Mouse (Mus musculus): ENCODE results near the gene Anapc1. TPM values are rescaled to one million over a fixed set of nuclear protein-coding genes. Genes with fewer than 3 reads are reported as not detected.
A peak's percentile ranks its signal among the peaks of the same experiment; 100 is the strongest.
"Not testable (repeated sequence)": the region's sequence is repeated elsewhere in the genome, so short reads cannot be mapped to it uniquely, and the experiment has no call there.

Anapc1 gene
- total RNA-seq, 2 experiments from 2014 or later, result 63.0 to 71.0 TPM

DNA sequence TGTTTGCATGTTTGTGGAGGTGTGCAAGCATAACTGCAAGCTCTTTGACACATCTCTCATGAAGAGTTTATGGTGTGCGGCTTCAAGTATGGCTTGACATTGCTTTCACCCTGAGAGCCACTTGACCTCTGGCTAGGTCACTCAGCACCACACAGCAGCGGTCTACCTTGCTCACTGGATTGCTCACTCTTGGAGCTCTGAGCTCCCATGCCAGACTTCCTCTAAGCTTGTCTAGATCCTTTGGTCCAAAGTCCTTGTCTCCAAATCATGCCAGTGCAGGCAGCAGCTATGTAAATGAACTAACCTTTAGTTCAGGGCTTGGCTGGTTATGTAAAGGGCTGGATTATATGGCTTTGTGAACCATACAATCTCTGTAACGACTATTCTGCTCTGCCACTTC is 9.2 kb upstream of the Anapc1 start:
- DNase-seq, result no peak

DNA sequence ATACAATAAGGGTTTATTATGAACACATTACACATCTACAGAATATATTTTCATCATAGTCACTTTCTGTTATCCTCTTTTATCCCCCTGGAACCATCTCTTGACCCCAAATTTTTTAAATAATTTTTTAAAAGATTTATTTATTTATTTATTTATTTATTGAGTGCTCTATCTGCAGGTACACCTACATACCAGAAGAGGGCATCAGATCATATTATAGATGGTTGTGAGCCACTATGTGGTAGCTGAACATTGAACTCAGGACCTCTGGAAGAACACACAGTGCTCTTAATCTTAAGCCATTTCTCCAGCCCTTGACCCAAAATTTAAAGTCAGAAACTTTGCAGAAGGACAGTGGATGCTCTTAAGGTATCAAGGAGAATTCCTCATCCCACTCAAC is 7.4 kb upstream of the Anapc1 start:
- DNase-seq, result no peak

DNA sequence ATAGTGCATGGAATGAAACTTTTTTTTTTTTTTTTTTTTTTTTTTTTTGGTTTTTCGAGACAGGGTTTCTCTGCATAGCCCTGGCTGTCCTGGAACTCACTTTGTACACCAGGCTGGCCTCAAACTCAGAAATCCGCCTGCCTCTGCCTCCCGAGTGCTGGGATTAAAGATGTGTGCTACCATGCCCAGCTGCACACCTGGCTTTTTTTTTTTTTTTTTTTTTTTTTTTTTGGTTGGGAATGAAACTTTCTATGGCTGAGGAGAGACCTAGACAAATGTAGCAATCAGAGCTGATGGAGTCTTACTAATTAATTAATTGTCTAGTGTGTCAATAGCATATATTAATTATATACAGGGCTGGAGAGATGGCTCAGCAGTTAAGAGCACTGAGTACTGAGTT is 6.6 kb upstream of the Anapc1 start:
- not testable (repeated sequence) for DNase-seq

DNA sequence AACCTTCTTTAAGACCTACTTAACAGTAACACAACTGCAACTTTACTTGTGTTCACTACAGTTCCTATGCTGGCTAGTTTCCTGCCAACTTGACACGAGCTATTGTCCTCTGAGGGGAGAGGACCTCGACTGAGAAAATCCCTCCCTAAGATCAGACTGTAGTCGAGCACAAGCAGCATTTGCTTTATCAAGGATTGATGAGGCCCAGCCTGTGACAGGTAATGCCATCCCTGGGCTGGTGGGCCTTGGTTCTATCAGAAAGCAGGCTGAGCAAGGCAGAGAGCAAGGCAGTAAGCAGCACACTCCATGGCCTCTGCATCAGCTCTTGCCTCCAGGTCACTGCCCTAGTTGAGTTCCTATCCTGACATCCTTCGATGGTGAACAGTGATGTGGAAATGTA is 6.0 kb upstream of the Anapc1 start:
- DNase-seq, result no peak

DNA sequence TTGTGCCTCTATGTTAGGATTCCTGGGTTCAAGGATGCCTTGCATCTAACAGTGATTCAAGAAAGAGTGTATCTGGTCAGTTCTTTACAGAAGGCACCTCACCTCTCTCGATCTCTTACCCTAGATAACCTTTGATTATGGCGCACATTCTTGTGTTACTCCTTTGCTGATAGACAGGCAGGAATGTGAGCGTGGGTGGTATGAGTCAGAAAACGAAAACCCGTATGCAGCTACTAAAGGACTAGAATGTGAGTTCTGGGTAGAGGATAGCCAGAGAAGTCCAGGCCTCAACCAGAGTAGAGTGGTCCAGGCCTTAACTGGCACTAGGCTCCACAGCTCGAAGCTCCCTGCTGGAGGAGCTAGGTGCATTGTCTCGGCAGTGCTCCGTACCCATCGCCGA is 5.6 kb upstream of the Anapc1 start:
- no peak for DNase-seq

DNA sequence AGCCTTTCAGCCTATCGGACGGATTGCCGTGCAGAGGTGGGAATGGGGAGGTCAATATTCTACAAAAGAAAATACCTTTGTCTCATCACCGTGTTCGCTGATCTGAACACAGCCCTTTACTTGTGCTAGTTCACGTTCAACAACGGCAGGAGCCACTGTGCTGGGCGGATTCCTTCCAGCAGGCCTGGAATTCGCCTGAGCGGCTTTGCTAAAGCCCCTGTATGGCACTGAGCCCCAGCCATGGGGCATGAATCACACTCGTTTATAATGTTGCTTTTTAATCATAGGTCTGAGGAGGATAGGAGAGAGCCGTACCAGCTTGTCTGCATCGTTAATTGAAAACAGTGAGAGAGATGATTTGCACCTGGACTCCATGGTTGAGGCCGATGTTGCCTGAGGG is 5.1 kb upstream of the Anapc1 start:
- no peak for DNase-seq

DNA sequence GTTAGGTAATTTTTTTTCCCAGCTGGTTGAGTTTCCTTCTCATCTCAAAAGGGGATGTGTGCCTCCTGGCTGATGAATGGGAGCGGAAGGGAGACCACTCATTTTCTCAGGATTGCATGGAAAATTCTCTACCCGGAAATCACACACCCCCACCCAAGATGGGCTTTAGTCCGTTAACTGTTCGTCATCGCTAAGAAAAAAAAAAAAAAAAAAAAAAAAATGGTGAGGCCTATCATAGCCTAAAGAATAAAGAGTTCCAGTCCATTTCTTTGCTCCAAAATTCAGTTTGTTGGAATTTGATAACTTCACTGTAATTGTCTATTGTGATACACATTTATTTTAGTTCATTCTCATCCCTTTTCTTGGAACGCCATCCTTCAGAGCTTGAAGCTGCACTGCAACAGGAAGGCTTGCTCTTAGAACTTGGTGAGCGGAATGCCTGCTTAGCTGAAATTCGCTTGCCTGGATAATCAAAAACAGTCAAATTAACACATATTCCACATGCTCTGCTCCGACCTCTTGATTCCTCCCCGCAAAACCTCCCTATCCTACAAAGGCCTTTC is 448 bp upstream of the Anapc1 start:
- DNase-seq, result no peak

DNA sequence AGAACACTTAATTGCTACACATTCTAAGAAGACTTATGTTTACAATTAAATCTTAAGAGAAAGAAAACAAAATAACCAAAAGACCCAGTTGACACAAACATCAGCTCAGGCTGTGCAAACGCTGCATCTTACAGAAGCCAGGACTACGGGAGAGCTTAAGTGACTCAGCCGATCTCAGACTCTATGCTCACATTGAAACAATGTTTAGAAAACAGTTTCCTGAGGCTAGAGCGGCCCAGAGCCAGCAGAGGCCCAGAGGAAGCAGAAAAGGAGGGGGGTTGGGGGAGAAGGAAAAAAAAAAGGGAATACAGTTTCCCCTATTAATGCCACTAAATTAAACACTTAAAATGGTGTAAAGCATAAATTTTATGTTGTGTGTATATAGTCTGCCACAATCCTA is 6.5 kb downstream of the Anapc1 start:
- no peak for DNase-seq

DNA sequence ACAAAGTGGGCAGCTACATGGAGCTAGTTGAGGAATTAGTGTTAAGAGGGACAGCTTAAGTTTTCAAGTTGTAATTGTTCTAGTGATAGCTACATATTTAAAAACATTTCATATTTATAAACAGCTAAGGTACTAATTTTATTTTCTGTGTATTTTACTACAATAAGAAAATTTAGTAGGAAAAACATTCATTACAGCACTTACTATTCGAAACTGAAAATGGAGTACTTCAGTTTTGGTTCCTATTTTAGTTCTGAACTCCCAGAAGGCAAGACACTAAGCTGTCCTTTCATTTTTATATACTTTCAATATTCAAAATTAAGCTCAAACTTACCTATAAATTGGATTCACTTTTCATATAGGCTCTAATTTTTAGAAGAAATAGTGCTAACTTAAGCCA is 66.6 kb downstream of the Anapc1 start:
- no peak for DNase-seq

DNA sequence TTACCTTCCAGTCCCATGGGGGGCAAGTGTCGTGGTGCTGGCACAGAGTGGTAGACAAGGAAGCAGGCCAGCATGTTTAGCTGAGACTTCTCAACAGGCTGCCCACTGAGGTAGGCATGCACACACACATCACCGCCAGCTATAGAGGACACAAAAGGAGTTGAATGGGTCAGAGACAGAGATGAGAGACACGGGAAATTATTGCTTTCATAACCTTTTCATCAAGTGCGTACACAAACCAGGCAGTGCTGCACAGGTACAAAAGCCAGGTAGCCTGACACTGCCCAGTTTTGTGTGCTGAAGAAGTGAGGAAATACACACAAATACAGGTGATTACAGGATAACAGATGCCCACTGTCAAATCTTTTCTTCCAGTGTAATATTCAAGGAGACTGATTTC is 71.8 kb downstream of the Anapc1 start:
- no peak for DNase-seq

DNA sequence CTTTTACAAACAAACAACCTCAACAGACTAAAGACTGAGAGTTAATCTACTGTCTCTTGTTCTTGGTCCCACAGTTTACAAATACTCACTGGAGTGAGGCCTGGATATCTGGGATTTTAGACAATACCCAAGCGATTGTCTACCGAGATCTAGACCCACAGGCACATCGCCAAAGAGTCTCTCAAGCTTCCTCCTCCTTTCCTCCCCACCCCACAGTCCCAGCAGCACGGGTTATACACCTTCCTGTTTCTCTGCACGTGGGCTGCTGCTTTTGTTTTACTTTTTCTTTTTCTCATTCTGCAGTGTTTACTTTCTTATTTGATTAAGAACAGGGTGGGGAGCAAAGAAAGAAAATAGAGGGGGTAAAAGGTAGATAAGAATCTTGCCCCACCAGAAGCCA is 73.8 kb downstream of the Anapc1 start:
- DNase-seq, result no peak

DNA sequence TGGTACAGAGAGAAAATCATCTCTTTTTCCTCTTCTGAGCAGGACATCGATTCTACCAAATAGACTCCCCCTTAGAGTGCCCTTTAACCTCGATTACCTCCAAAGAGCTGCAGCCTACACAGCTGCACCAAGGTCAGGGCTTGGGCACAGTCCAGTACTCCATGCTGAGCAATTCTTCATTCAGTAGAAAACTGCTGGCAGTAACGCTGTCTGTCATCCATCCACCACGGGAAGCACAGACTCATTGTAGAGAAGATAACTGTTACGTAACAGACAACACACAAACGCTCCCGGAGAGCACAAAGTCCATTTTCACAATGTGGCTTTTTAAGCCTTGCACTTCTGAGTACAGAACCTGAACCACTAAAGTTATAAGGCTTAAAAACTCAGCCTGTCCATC is 74.9 kb downstream of the Anapc1 start:
- no peak for DNase-seq

DNA sequence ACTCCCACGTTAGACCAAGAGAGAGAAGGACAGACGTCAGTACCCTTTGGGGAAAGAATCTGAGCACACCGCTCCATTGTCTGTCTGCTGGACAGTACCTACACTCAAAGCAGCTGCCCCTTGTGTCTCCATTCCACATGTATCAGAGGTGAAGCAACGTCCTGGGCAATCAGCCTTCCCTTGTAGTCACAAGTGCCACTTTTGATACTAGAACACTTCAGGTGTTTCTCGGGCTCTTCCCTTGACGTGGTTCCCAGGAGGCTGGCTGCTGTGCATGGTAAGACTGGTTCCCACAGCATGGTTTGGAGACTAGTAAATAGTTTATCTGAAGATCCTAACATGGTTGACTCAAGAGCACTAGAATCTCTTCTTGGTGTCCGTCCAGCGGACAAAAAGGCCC is 76.0 kb downstream of the Anapc1 start:
- no peak for DNase-seq

DNA sequence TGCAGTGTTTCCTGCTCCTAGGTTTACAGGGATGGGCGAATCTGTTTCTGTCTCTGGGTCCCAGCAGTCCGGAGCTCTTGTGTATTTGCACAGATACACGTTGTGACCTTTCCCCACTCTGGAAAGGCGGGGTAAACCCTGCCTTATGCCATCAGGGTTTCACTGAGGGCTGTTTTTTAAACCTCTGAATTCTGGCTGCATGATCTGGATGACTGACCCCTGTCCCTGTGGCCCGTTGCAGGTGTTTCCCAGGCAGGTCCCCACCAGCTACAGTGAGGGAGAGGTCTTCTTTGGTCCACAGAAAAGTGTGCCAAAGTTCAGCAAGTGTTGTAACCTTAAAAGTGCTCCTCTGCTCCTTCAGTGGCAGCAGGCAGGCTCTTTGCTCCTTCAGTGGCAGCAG is 77.9 kb downstream of the Anapc1 start:
- no peak for DNase-seq

DNA sequence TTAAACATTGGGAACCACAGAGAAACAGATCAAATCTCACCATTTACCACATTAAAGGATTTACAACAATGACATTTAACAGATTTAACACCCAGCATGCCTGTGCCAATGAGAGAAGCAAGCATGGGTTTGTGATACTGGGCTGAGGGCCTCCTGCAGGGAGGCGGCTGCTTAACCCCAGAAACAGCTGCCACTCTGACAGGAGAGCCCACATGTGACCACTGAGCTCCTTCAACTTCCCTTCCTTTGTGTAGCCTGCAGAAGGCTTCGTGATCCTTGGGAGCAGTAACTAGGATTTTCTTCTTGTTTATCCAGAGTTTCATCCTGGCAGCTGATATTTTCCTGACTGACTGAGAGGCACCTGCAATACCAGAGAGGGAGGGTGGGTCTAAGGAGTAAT is 85.7 kb downstream of the Anapc1 start:
- no peak for DNase-seq

DNA sequence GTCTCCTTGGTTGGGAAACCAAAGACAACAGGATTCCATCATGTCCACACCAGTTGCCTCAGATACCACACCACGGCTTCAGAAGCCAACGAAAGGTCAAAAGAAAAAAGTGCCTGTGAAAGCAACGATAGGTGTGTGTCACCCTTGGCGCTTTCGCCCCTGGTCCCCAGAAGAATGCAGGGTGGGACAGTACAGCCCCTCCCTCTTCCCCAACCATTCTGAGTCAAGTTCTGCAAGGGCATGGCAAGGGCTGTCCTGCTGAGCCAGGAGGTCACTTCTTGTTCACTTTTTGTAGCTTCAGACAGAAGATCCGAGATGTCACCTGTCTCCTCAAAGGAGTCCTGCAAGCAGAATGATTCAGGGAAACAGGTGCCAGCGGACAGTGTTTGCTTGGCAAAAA is 94.9 kb downstream of the Anapc1 start:
- DNase-seq, result no peak

DNA sequence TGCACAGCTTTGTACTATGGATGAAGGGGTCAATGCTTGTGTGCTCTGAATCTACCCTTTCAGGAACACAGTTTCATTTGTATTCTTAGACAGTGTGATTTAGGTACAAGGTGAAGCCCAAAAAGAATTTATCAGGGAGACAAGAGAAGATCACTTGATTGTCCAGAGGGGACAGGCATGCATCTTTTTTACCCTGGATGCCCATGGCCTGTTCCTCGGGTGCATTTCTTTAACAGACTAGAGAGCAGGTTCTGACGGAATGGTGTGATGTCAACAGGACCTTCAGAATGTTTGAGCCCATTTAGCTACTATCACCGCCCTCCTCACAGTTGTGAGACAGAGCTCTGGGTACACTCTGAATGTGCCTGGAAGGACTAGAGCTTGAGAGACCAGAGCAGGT is 96.3 kb downstream of the Anapc1 start, which contains the start of gene Spdye4c:
TSS of gene Spdye4c (plus strand) at position 301 of the 400 bp plus-strand sequence.
- DNase-seq, result no peak

DNA sequence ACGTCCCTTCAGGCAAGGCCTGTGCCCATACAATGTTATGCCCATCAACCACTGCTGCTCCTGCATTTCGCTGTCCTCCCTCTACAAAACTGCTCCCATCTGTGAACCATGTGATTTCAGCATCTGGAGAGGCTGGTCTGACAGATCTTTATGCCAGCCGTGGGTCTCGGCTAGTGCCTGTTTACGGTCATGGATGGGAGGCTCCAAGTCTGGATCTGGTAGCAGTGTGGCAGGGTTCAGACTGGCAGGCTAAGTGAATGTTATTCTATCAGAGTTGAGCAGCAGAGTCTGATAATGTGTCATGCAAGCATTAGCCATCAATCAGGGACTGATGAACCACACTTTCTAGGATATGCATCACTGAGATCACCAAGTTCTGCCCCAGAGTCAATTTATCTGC is 104.3 kb downstream of the Anapc1 start:
- no peak for DNase-seq

DNA sequence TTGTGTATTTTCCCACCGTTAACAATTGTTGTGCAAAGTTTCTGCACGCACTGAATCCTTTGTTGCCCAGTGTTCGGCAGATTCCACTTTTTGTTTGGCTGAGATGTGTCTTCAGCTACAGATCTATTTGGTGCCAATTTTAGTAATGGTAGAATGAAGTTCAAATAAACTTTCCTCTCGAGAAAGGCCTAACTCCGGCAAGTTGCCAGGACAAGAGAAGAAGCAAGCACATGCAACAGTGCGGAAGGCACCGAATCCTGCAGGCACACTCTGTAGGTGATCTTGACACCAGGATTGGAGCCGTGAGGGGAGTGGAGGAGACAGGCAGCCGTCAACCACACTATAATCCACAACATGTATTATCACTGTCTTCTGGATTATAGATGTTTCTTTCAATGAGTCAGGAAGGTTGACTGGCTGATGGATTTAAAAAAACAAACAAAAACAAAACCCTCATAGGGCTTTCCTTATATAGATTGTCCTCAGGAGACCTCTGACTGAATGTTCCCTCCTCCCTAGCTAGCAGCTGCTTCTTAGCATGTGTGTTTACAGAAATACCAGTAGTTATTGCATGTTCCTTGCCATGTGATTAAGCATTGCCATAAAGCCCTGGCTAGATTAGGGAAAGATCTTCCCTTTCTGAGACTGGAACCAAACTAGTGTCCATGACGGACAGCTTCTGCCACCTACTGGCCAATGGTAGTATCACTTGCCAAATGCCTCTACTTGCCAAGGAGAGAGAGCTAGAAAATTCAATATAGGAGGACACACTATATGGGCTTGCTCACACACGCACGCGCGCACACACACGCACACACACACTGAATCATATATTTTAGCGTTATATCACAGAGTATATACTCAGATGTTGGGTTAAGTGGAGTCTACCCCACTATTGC is 114.2 kb downstream of the Anapc1 start:
- peak; percentile 69 to 77 for DNase-seq

DNA sequence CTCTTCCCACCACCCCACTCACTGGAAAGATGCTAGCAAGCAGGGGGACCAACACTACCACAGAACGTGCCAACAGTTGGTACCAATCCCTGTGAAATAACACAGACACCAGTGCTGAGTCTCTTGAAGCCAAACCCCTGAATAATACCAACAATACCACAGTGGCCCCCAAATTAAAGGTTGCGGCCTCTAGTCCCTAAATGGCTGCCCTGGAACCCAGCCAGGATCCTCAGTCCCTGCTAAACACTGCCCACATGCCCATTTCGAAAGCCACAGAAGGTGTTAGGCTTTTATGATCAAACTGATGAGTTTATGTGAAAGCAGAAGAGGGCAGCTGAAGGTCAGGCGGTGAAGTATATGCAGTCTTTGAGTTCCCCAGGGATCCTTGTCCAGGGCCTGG is 116.2 kb downstream of the Anapc1 start:
- DNase-seq, result no peak

DNA sequence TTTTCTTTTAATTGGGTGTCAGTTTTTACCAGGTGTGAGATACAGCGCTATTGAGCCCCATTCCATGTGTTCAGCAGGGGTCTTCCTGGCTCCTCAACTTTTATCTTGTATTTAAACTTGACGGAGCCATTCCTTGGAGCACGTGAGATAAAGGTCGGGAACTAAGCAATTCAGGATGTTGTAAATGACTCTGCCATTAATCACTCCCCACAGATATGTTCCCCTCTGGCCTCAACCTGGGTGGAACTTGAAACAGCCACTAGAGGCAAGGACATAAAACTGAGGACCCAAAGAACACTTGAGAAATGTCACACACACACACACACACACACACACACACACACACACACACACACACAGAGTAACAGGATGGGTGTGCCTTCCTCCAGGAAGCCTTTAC is 118.7 kb downstream of the Anapc1 start:
- DNase-seq, result no peak

DNA sequence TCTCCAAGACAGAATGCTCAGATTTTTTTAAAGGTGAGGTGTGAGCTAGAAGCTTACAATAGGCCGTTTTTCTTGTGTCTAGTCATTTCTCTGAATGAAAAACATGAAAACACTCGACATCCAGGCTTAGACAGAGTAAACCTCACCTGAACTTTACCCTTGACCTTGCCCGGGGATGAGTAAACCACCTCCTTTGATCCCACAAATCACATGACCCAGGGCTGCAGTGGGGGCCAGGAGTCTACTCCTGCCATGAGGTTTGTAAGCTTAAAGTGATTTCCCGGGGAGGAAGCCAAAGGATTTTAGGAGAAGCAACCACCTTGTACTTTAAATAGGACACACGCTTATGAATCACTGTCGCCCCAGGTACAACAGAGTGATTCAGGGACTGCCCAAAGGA is 119.2 kb downstream of the Anapc1 start:
- no peak for DNase-seq

DNA sequence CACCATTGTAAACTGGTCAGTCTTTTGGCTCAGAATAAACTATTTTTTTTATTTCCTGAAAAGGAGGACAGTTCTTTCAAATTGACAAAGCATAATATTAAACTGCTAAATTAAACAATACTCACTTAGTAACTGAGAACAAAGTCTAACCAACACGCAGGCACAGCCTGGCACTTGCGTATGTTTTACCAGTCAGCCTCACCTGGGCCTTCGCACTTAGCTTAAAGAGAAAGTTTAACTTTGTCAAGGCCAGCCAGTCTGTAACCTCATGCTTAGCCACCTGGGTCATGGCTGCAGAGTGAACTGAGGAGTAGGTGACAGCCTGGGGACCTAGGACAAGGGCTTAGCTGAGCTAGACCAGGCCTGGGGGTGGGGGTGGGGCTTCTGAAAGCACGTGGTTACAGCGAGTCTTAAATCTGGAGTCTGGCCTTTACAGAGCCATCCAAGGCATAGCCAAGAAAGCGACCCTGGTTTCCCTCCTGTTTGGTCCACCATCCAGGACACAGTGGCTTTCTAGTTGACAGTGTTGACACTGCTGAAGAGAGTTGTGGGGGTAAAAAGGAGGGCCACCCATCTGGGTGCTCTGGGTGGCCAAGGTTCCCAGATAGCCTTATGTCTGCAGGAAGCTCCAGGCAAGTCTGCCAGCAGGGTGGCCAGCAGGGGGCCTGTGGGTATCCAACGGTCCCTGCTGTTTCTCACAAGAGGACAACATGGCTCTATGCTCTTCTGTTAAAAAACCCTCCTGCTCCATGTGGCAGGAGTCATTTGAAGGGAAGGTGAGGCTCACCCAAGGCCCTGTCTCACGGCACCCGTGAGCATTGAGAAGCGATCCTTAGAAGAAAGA is 120.7 kb downstream of the Anapc1 start:
- no peak for DNase-seq

Data from layer of hippocampus, postnatal 36 days (tissue).